Mouse (Mus musculus): ENCODE results near the gene Gm43064. TPM values are rescaled to one million over a fixed set of nuclear protein-coding genes. Genes with fewer than 3 reads are reported as not detected.

Gm43064 gene
- total RNA-seq, 1 experiment from 2014 or later: not detected

Other genes with a start within 250 kb of the Gm43064 start
- gene Syt6, start 234.3 kb upstream of the Gm43064 start, total RNA-seq (2017): 0.12 and 0.47 TPM in 2 replicates
- 0.58 and 0.74 TPM in 2 replicates for gene Atg4a-ps, start 163.5 kb upstream of the Gm43064 start, total RNA-seq (2017)
- 5.9 and 7.0 TPM in 2 replicates for gene Olfml3, start 71.6 kb upstream of the Gm43064 start, total RNA-seq (2017)
- gene Gm10964, start 70.2 kb upstream of the Gm43064 start, total RNA-seq (2017): not detected in 2 replicates
- 231 and 247 TPM in 2 replicates for gene Hipk1, start 18.0 kb upstream of the Gm43064 start, total RNA-seq (2017)
- gene Dclre1b, start 129 bp upstream of the Gm43064 start, total RNA-seq (2017): 13.1 and 15.6 TPM in 2 replicates
- 39.4 and 48.4 TPM in 2 replicates for gene Ap4b1, start 53 bp upstream of the Gm43064 start, total RNA-seq (2017)
- 1.5 and 2.5 TPM in 2 replicates for gene Bcl2l15, start 23.0 kb downstream of the Gm43064 start, total RNA-seq (2017)
- 93.7 and 107 TPM in 2 replicates for gene Ptpn22, start 50.2 kb downstream of the Gm43064 start, total RNA-seq (2017)
- 51.4 and 52.8 TPM in 2 replicates for gene Rsbn1, start 104.5 kb downstream of the Gm43064 start, total RNA-seq (2017)
- 26.7 and 39.9 TPM in 2 replicates for gene Phtf1, start 158.5 kb downstream of the Gm43064 start, total RNA-seq (2017)

Data from neutrophil, adult 5-6 weeks (primary cell).